Mouse (Mus musculus) kidney, adult 11 months (tissue): ENCODE data around the gene Tmed10.
A peak's percentile ranks its signal among the peaks of the same experiment; 100 is the strongest.

ENCODE experiments used
- DNase-seq: peaks from one replicate; pipeline ENCODE4 v3.0.0; 2022

Tmed10 gene

GRCm38 (mm10) chr12:85305247-85305892 lies 69.3 kb downstream of the Tmed10 start:
- peak; percentile 78 for DNase-seq

GRCm38 (mm10) chr12:85304725-85305124 lies 69.9 kb downstream of the Tmed10 start:
- DNase-seq = no peak

DNA sequence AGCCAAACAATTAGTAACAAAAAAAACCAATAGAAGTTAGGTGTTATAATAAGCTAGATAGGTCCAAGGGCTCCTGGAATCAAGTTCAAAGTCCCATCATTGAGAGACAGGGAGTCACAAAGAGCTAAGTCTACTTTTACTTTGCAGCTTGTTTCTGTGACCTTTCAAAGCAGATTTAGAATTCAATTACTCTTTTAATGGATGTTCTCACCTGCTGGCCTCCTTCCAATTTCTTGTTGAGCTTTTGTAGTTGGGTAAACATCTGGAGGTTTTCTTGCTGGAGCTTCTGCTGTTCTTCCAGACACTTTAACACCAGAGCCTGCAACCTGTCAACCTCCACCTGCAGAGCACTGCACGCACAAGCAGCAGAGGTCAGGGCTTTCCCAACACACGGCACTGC lies 71.4 kb downstream of the Tmed10 start:
- no peak for DNase-seq

GRCm38 (mm10) chr12:85298835-85299180 lies 75.8 kb downstream of the Tmed10 start:
- no peak for DNase-seq

GRCm38 (mm10) chr12:85298127-85298834 lies 76.4 kb downstream of the Tmed10 start:
- DNase-seq = no peak

DNA sequence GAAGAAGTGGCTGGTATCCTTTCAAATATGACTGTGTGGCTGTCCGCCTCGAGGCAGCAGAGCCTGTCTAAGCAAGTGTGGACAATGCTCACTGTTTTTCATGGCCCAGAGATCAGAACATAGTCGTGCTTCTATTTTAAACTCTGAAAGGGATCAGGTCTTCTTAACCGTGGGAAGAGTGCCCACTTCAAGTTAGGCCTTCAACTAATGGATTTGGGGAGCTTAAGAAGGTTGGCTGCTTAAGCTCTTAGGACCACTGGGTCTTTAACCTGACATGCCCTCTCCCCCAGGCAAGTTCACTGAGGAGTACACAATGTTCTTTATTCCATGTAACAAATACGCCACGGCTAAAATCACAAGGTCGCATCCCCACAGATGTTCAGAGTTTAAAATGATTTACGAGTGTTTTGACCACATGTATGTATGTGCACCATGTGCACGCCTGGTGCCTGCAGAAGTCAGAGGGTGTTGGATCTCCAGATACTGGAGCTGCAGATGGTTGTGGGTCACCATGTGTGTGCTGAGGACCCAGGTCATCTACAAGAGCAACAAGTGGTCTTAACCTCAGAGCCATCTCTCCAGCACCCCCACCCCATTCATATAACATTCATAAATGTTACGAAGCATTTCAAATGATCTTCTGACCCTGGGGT lies 77.2 kb downstream of the Tmed10 start:
- no peak for DNase-seq

DNA sequence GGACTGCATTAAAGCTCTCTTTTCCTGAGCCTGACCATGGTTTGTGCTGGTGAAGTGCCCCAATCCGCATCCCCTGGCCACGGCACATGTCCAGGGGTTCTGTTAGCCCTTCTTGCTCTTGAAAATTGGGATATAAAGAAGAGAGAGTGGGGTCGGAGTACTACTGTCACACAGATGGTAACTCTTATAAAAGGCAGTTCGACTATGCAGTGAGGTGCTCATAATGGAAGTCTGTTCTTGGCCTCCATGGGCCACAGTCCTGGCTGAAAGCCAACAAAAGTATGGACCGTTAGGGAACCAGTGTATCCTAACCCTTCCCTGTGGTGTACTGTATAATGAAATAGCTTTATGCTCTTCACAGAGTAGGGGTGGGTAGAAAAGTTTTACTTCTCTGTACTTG lies 77.7 kb downstream of the Tmed10 start:
- no peak for DNase-seq

DNA sequence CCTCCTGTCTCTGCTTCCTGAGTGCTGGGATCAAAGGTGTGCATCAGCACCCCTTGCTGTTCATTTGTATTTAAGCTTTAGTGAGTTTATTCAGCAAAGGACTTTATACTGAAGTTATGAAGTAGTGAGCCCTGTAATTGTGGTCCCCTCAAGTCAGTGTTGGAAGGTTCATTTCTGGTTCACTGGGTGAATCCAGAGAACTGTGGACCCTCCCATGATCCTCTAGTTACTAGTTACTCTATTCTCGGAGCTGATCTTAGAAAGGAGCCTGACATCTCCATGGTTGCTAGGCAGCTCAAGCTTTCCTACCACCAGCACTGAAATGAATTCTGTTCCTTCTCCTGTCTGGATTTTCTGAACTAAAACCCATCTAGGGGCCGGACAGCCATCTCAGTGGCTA lies 79.1 kb downstream of the Tmed10 start:
- DNase-seq = no peak

GRCm38 (mm10) chr12:85292906-85293305 lies 81.7 kb downstream of the Tmed10 start:
- DNase-seq = no peak

GRCm38 (mm10) chr12:85292288-85292687 lies 82.4 kb downstream of the Tmed10 start:
- DNase-seq = no peak

- DNase-seq = no peak
These were observed 83.1 kb downstream of the Tmed10 start for GRCm38 (mm10) chr12:85291541-85291940.

- peak; percentile 58 for DNase-seq
These were observed 84.0 kb downstream of the Tmed10 start for GRCm38 (mm10) chr12:85290633-85291032.
